Mouse (Mus musculus): ENCODE measurements around the gene Nlgn3.

Gene Nlgn3

DNA sequence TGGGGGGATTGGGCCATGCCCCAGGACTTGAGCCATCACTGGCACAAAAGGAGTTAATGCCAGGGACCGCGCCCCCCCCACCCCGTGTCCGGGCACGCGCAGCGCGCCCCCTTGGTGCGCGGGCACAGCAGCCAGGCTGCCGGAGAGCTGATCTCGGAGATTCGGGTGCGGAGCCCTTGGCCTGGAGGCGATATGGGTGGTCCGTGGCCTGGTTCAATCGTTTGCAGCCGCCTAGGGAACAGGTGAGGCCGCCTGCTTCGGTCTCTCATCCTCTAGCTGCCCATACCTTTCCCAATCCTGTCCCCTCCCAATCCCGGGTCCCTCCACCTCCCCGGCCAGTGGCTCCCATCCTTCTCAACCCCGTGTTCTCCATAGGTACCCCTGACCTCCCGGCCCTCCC, at the start of gene Nlgn3:
Gene Nlgn3, plus strand, starts transcription at position 114 of the 400 bp plus-strand sequence.
- DNase-seq (ENCODE audit: inconsistent age in 2 of 2, low spot score in 1 of 2) = peak; percentile 24 to 54

DNA sequence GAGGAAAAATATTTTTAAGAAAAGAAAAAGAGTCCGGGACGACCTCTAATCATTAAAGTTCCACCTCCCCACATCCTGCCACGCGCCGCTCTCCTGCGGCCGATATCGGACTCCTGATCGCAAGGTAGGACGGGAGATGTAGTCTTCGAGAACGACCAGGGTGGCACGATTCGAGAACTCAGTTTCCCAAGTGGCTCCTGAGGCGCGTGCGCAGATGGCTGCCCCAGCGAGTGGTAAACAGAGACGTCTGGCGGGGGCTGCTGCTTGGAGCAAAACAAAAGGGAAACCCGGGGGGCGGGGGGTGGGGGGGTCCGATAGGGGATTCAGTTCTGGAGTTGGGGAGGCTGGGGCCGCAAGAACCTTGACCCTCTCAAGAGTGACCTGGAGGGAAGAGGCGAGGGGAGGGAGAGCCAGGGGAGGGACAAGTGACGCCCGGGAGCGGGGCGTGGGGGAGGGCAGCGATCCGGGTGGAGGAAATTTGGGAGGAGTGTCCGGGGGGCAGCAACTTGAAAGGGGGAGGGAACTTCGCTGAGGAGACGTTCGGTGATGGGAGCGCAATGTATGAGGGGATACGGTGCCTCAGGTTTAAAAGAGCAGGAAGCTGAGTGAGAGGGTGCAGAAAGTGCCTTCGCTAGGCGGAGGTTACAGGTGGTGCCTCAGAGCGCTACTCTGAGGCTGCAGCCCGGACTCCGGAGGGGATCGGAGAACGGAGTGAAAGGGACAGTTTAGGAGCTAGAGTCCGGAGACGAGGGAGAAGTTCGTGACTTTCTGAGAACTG, 44.8 kb upstream of the Nlgn3 start, which contains the start of gene Foxo4:
Gene Foxo4, plus strand, starts transcription at position 577 of the 778 bp plus-strand sequence.
- DNase-seq (ENCODE audit: inconsistent age in 2 of 2, low spot score in 1 of 2) = peak; percentile 88 to 94

DNA sequence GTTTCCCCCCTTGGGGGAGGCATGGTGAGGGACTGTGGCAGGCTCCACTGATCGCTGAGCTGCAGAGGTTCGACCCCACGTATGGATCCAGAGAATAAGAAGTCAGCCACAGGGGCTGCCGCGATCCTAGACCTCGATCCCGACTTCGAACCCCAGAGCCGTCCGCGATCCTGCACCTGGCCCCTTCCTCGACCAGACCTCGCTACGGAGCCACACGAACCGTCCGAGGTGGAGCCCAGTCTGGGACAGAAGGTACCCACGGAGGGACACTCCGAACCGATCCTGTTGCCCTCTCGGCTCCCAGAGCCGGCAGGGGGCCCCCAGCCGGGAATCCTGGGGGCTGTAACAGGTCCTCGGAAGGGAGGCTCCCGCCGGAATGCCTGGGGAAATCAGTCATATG, 44.2 kb upstream of the Nlgn3 start:
- DNase-seq (ENCODE audit: inconsistent age in 2 of 2, low spot score in 1 of 2) = peak; percentile 19 to 58

GRCm38 (mm10) chrX:101256603-101257002, 42.4 kb upstream of the Nlgn3 start:
- DNase-seq (ENCODE audit: inconsistent age in 2 of 2, low spot score in 1 of 2) = no peak

GRCm38 (mm10) chrX:101260441-101261325, 38.3 kb upstream of the Nlgn3 start:
- no peak for DNase-seq (ENCODE audit: inconsistent age in 2 of 2, low spot score in 1 of 2)

DNA sequence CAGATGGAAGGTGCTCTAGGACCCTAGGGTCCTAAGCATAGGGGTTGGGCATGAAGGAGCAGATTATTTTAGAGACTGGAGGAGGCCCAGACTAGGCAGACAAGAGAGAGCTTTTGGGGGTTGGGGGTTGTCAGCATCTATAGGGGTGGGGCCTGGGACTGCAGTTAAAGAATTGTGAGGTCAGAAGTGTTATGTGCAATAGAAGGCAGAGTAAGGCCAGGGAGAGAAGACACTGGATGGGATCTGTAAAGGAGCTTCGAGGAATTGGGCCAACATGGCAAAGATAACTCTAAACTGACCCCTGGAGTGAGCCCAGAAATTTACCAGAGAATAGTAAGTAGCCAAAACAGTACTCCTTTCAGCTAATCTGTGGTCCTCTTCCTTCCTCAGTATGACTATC, 35.1 kb upstream of the Nlgn3 start, which contains the start of gene Gm614:
Gene Gm614, minus strand, starts transcription at position 101 of the 400 bp plus-strand sequence.
- DNase-seq (ENCODE audit: inconsistent age in 2 of 2, low spot score in 1 of 2) = no peak

DNA sequence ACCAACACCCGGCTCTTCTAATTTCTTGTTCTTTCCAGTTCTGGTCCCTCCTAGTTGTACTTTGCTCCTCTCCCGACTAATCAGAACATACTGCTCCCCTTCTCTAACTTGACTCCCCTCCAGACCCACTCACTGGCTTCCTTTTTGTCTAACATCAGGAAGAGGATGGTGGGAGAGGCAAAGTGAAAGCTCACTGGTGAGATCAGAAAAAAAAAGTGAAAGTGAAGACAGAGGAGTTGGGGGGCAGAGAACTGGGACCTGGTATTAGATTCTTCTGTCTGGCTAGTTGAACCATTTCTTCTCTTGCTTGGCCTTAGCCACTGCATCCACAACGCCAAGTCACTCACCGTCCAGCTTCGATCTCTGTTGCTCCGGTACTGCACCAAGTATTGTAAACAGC, 32.3 kb upstream of the Nlgn3 start:
- no peak for DNase-seq (ENCODE audit: inconsistent age in 2 of 2, low spot score in 1 of 2)

GRCm38 (mm10) chrX:101268025-101268754, 30.8 kb upstream of the Nlgn3 start, which contains the start of gene Il2rg:
Gene Il2rg (minus strand): TSS chrX:101268255.
- no peak for DNase-seq (ENCODE audit: inconsistent age in 2 of 2, low spot score in 1 of 2)

GRCm38 (mm10) chrX:101268755-101269124, 30.2 kb upstream of the Nlgn3 start, which contains the start of gene Gm20489:
Gene Gm20489 (minus strand): TSS chrX:101269023.
- DNase-seq (ENCODE audit: inconsistent age in 2 of 2, low spot score in 1 of 2) = no peak

- DNase-seq (ENCODE audit: inconsistent age in 2 of 2, low spot score in 1 of 2) = no peak
Observed at GRCm38 (mm10) chrX:101273410-101273809, 25.6 kb upstream of the Nlgn3 start.

- DNase-seq (ENCODE audit: inconsistent age in 2 of 2, low spot score in 1 of 2) = peak; percentile 94 to 96
Observed at GRCm38 (mm10) chrX:101273875-101274738, 24.9 kb upstream of the Nlgn3 start, which contains the start of gene Med12. Gene Med12 (plus strand): TSS chrX:101274030.

GRCm38 (mm10) chrX:101282813-101283212, 16.2 kb upstream of the Nlgn3 start:
- no peak for DNase-seq (ENCODE audit: inconsistent age in 2 of 2, low spot score in 1 of 2)

GRCm38 (mm10) chrX:101285534-101285933, 13.4 kb upstream of the Nlgn3 start:
- peak; percentile 46 to 78 for DNase-seq (ENCODE audit: inconsistent age in 2 of 2, low spot score in 1 of 2)

DNA sequence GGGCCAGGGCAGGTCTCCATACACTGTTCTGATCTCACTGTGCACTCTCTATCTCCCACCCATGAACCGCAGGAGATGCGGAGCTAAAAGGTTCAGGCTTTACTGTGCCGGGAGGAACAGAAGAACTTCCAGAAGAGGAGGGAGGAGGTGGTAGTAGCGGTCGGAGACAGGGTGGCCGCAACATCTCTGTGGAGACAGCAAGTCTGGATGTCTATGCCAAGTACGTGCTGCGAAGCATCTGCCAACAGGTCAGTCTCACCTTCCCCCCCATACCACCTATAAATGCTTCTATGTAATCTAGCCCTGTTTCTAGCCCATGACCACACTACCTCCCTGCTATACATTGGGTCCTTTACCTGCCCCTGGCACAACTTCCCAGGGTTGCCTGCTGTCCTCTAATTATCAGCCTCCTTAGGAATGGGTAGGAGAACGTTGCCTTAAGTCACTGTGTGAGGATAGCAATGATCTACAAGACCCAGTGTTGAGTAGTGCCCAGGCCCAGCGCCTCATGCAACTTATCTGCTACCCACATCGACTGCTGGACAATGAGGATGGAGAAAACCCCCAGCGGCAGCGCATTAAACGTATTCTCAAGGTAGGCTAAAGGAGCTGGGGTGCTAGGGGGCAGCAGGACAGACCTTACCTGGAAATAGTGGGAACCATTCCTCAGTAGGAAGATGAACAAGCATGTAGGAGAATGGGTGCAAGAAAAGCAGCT, 12.9 kb upstream of the Nlgn3 start:
- DNase-seq (ENCODE audit: inconsistent age in 2 of 2, low spot score in 1 of 2) = no peak

DNA sequence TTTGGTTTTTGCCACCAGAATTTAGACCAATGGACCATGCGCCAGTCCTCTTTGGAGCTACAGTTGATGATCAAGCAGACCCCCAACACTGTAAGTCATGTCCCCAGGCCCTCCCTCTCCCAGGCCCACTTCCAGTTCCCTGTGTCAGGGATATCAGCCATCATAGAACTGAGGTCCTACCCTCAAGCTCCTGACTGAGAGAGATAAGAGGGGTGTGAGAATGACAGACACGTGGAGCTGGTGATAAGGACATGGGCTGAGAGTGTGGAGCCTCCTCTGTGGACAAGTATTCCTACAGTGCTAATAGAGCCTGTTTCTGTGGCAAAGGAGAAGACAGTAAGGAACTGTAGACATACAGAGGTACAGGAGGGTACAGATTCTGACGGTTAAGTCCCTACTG, 11.4 kb upstream of the Nlgn3 start:
- DNase-seq (ENCODE audit: inconsistent age in 2 of 2, low spot score in 1 of 2) = no peak

- no peak for DNase-seq (ENCODE audit: inconsistent age in 2 of 2, low spot score in 1 of 2)
Observed at GRCm38 (mm10) chrX:101288432-101288831, 10.5 kb upstream of the Nlgn3 start.

GRCm38 (mm10) chrX:101289037-101289436, 9.9 kb upstream of the Nlgn3 start:
- DNase-seq (ENCODE audit: inconsistent age in 2 of 2, low spot score in 1 of 2) = no peak

GRCm38 (mm10) chrX:101290111-101290510, 8.9 kb upstream of the Nlgn3 start:
- no peak for DNase-seq (ENCODE audit: inconsistent age in 2 of 2, low spot score in 1 of 2)

All from adrenal gland, adult (tissue).